Mouse (Mus musculus) C2C12 (cell line): Measurements from ENCODE around the gene Mrm3. TPM values are rescaled to one million over a fixed set of nuclear protein-coding genes. Genes with fewer than 3 reads are reported as not detected.

Experiments
- H3K27me3 ChIP-seq: one replicate; pipeline ENCODE4 v1.6.1; 2011; ENCODE audit not compliant: control insufficient read depth, insufficient read depth, insufficient read length
- H3K36me3 ChIP-seq: one replicate; pipeline ENCODE4 v1.6.1; 2011; ENCODE audit not compliant: control insufficient read depth, insufficient read depth
- H3K4me3 ChIP-seq: one replicate; pipeline ENCODE4 v1.5.1; 2011; ENCODE audit warnings: mild to moderate bottlenecking, control low read depth; ENCODE audit not compliant: poor library complexity, insufficient read depth, severe bottlenecking
- H3K79me2 ChIP-seq: one replicate; pipeline ENCODE4 v1.6.1; 2011; ENCODE audit not compliant: control insufficient read depth, insufficient read depth
- H3K79me3 ChIP-seq: one replicate; pipeline ENCODE4 v1.6.1; 2011; ENCODE audit warnings: low read depth, control low read depth
- H3ac ChIP-seq: one replicate; pipeline ENCODE3; 2011; ENCODE audit warnings: low read depth; ENCODE audit not compliant: control insufficient read depth, insufficient read length
- CEBPB ChIP-seq: IDR thresholded peaks from one replicate; pipeline ENCODE4 v1.6.1; 2011; ENCODE audit warnings: low read depth, mild to moderate bottlenecking, control low read depth, moderate library complexity
- CTCF ChIP-seq: IDR thresholded peaks from one replicate; pipeline ENCODE4 v1.5.1; 2011; ENCODE audit not compliant: control insufficient read depth, insufficient read depth, insufficient read length
- FOSL1 ChIP-seq: IDR thresholded peaks from one replicate; pipeline ENCODE4 v1.8.0; 2011; ENCODE audit warnings: mild to moderate bottlenecking, low read length; ENCODE audit not compliant: poor library complexity, insufficient read depth, severe bottlenecking
- MAX ChIP-seq: IDR thresholded peaks from one replicate; pipeline ENCODE4 v1.6.1; 2011; ENCODE audit warnings: mild to moderate bottlenecking, control low read depth
- MYOD1 ChIP-seq: IDR thresholded peaks from one replicate; pipeline ENCODE4 v1.6.1; 2011; ENCODE audit warnings: low read depth; ENCODE audit not compliant: control insufficient read depth, insufficient read length
- MYOG ChIP-seq: IDR thresholded peaks from one replicate; pipeline ENCODE4 v1.6.1; 2011; ENCODE audit not compliant: control insufficient read depth, insufficient read length; ENCODE audit errors: extremely low read depth
- USF1 ChIP-seq: IDR thresholded peaks from one replicate; pipeline ENCODE4 v1.6.1; 2011; ENCODE audit warnings: low read depth, mild to moderate bottlenecking, control low read depth, moderate library complexity
- polyA plus RNA-seq: library from polyadenylated mRNA; unstranded; fragments of >200 nt; fragmentation: generic; extraction: Trizol; gene quantifications from one replicate; pipeline ENCODE4 v1.2.1, GENCODE M21; 2012; ENCODE audit warnings: missing spikeins

The Mrm3 gene
- polyA plus RNA-seq, 1 experiment = 20.9 TPM

- Histone ChIP-seq H3K27me3 (no peaks in the 10 kb centered on the region), H3K79me3 (peaks cover 25% of the 10 kb centered on the region), H3K4me3 (no peak overlapping the region), H3ac (no peak overlapping the region), H3K79me2 (peaks cover 43% of the 10 kb centered on the region), H3K36me3 (peaks cover 3% of the 10 kb centered on the region)
- TF ChIP-seq CTCF (no peak), MYOG (no peak), USF1 (no peak), CEBPB (no peak)
Observed at GRCm38 (mm10) chr11:76283841-76284240, 40.3 kb downstream of the Mrm3 start.

- peaks cover 30% of the 10 kb centered on the region for H3K79me3 ChIP-seq
- no peak overlapping the region for H3ac ChIP-seq
- H3K36me3 ChIP-seq = no peaks in the 10 kb centered on the region
- peaks cover 60% of the 10 kb centered on the region for H3K79me2 ChIP-seq
- no peaks in the 10 kb centered on the region for H3K27me3 ChIP-seq
- TF ChIP-seq MYOD1 (peak; percentile 52), CTCF (no peak), CEBPB (no peak), FOSL1 (peak; percentile 66), MYOG (no peak), MAX (peak; percentile 17), USF1 (no peak)
- no peak overlapping the region for H3K4me3 ChIP-seq
Observed at GRCm38 (mm10) chr11:76285431-76286075, 42.0 kb downstream of the Mrm3 start.

- H3K27me3 ChIP-seq = no peaks in the 10 kb centered on the region
- TF ChIP-seq MYOG = no peak
- TF ChIP-seq MYOD1 = peak; percentile 81
- TF ChIP-seq MAX = peak; percentile 71
- peak; percentile 71 for TF ChIP-seq CEBPB
- TF ChIP-seq USF1 = no peak
- no peak for TF ChIP-seq CTCF
- TF ChIP-seq FOSL1 = peak; percentile 65
- H3K79me3 ChIP-seq = peaks cover 32% of the 10 kb centered on the region
- H3K79me2 ChIP-seq = peaks cover 68% of the 10 kb centered on the region
- no peak overlapping the region for H3ac ChIP-seq
- H3K4me3 ChIP-seq = no peak overlapping the region
- no peaks in the 10 kb centered on the region for H3K36me3 ChIP-seq
Observed at GRCm38 (mm10) chr11:76286534-76287126, 43.1 kb downstream of the Mrm3 start.

GRCm38 (mm10) chr11:76287301-76287700 is 43.8 kb downstream of the Mrm3 start:
- Histone ChIP-seq H3ac (no peak overlapping the region), H3K27me3 (no peaks in the 10 kb centered on the region), H3K4me3 (no peak overlapping the region), H3K79me3 (peaks cover 34% of the 10 kb centered on the region), H3K79me2 (peaks cover 69% of the 10 kb centered on the region), H3K36me3 (no peaks in the 10 kb centered on the region)
- TF ChIP-seq CTCF (no peak), MYOG (no peak), MAX (no peak), USF1 (no peak), CEBPB (no peak), MYOD1 (peak; percentile 47), FOSL1 (no peak)

- no peak overlapping the region for H3K4me3 ChIP-seq
- H3ac ChIP-seq = no peak overlapping the region
- no peaks in the 10 kb centered on the region for H3K36me3 ChIP-seq
- peaks cover 72% of the 10 kb centered on the region for H3K79me2 ChIP-seq
- no peaks in the 10 kb centered on the region for H3K27me3 ChIP-seq
- TF ChIP-seq MYOG (no peak), MAX (no peak), FOSL1 (no peak), CTCF (no peak)
- H3K79me3 ChIP-seq = peaks cover 36% of the 10 kb centered on the region
Observed at GRCm38 (mm10) chr11:76288645-76289044, 45.1 kb downstream of the Mrm3 start.

GRCm38 (mm10) chr11:76290367-76290766 is 46.9 kb downstream of the Mrm3 start:
- peaks cover 36% of the 10 kb centered on the region for H3K79me3 ChIP-seq
- no peaks in the 10 kb centered on the region for H3K36me3 ChIP-seq
- no peak overlapping the region for H3ac ChIP-seq
- peaks cover 76% of the 10 kb centered on the region for H3K79me2 ChIP-seq
- H3K27me3 ChIP-seq = no peaks in the 10 kb centered on the region
- no peak overlapping the region for H3K4me3 ChIP-seq
- TF ChIP-seq MAX (no peak), CEBPB (no peak), CTCF (no peak), FOSL1 (no peak), MYOD1 (no peak), MYOG (no peak), USF1 (no peak)
